Mouse (Mus musculus) thymus, postnatal 36 days (tissue): Measurements from ENCODE around the gene Actl6b.
"Not testable (repeated sequence)": the region's sequence is repeated elsewhere in the genome, so short reads cannot be mapped to it uniquely, and the experiment has no call there.

Experiments used
- DNase-seq, 2 experiments: peaks; one replicate each; pipeline ENCODE4 v3.0.0; 2022; ENCODE audit warnings: mixed read lengths in 2 of 2

Gene Actl6b

GRCm38 (mm10) chr5:137607860-137608653 is 54.7 kb downstream of the Actl6b start:
- peak in 1 of 2 experiments; percentile 13 for DNase-seq

GRCm38 (mm10) chr5:137608654-137609190 is 55.4 kb downstream of the Actl6b start:
- DNase-seq: no peak

- no peak for DNase-seq
These were observed 56.0 kb downstream of the Actl6b start for GRCm38 (mm10) chr5:137609292-137609691.

- no peak for DNase-seq
These were observed 56.7 kb downstream of the Actl6b start for GRCm38 (mm10) chr5:137610056-137610455.

DNA sequence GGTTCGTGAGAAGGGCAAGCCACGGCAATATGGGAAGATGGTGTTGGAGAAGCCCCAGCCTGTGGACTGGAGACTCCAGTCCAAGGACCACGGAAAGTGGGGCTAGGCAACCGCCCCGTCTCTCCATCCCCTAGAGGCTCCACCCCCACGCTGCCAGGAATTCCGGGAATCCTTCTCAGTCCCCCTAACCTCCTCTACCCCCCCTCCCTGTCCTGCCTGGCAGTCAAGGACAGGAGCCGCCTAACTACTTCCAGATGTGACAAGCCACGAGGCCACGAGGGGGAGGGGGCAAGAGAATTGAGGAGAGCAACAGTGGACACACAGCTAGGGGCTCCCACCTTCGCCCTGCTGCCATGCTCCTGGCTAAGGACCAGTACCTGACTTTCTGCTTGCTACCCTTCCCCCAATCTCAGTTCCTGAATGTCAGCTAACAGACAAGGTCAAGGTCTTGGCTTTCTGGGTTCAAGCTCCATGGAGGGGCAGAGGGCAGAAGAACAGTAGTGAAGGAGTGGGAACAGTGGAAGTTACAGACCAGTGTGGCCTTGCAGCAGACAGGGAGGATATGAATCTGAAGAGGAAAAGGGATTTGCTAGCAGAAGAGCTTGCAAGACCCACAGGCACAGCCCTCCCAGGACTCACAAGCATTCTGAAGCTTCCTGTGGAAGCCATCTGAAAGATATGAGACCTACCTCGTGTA is 57.4 kb downstream of the Actl6b start:
- peak in 1 of 2 experiments; percentile 11 for DNase-seq

DNA sequence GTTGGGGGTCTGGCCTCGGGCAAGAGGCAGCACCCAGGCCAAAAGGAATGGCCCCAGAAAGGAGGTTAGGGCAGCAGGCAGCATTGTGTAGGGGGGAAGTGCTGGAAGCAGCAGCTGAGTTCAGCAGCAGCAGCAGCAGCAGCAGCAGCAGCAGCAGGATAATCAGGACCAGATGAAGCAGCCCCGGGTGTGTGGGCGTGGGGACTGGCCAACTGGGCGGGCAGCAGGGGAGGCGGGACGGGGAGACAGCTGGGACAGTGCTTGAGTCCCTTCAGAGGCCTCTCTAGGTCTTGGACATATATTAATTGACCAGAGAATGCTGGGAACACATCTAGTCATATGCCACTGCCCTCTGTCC is 57.9 kb downstream of the Actl6b start:
- DNase-seq: peak in 1 of 2 experiments; percentile 8

DNA sequence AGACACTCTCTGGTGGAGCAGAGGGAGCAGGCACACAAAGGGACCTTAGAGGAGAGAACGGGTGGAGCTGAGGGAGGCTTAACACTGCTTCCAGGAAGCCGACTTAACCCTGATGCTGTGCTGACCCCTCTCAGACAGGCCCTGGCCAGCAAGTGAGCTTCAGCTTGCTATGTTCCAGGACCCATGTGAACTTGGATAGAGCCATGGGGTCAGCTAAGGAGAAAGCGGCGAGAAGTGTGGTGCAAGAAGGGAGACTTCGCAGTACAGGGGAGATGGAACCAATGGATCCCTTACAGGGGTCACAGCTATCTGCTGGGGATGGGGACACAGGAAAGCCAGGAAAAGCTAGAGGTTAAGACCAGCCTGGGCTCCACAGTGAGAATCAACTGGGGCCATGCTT is 59.8 kb downstream of the Actl6b start:
- DNase-seq: no peak

- no peak for DNase-seq
These were observed 60.2 kb downstream of the Actl6b start, which contains the start of gene Pcolce for GRCm38 (mm10) chr5:137613550-137613949. Gene Pcolce, minus strand, starts transcription at chr5:137613784.

- not testable (repeated sequence) for DNase-seq
These were observed 61.6 kb downstream of the Actl6b start for GRCm38 (mm10) chr5:137614921-137615320.

GRCm38 (mm10) chr5:137615347-137615746 is 62.0 kb downstream of the Actl6b start:
- no peak for DNase-seq
